Mouse (Mus musculus) MEL (cell line): Measurements from ENCODE around the gene Hipk1. TPM values are rescaled to one million over a fixed set of nuclear protein-coding genes. Genes with fewer than 3 reads are reported as not detected.

ENCODE experiments used
- DNase-seq: peaks from one replicate; pipeline ENCODE4 v3.0.0; 2011; ENCODE audit warnings: low read depth, low spot score
- H3K27ac ChIP-seq: 2 replicates; pipeline ENCODE4 v1.5.1; 2012; ENCODE audit warnings: low read depth, mild to moderate bottlenecking, control low read depth, low read length, moderate library complexity; ENCODE audit not compliant: control insufficient read depth
- H3K27me3 ChIP-seq, 2 experiments: fragments of 150-350 bp in 1 of 2; sonication (generic) in 1 of 2; 2 replicates each; pipeline ENCODE4 v1.6.1; 2012; ENCODE audit warnings: low read length in 2 of 2, mild to moderate bottlenecking in 2 of 2, improper control_type of control experiment in 1 of 2, moderate library complexity in 1 of 2; ENCODE audit not compliant: insufficient read depth in 2 of 2, control insufficient read depth in 1 of 2
- H3K36me3 ChIP-seq, 2 experiments: 2 replicates each; pipeline ENCODE4 v1.6.1; 2012 to 2014; ENCODE audit warnings: low read length in 2 of 2, improper control_type of control experiment in 1 of 2, inconsistent platforms in 1 of 2, mild to moderate bottlenecking in 1 of 2; ENCODE audit not compliant: insufficient read depth in 2 of 2, control insufficient read depth in 1 of 2
- H3K4me1 ChIP-seq, 2 experiments: fragments of 150-350 bp in 1 of 2; sonication (generic) in 1 of 2; 2 replicates each; pipeline ENCODE4 v1.6.1; 2012; ENCODE audit warnings: low read length in 2 of 2, improper control_type of control experiment in 1 of 2, mild to moderate bottlenecking in 1 of 2; ENCODE audit not compliant: insufficient read depth in 2 of 2, control insufficient read depth in 1 of 2
- H3K4me3 ChIP-seq, 2 experiments: fragments of 150-350 bp in 1 of 2; sonication (generic) in 1 of 2; 2 replicates each; pipeline ENCODE4 v1.5.1; 2012; ENCODE audit warnings: low read depth in 2 of 2, low read length in 2 of 2, mild to moderate bottlenecking in 2 of 2, moderate library complexity in 2 of 2, control low read depth in 1 of 2, improper control_type of control experiment in 1 of 2; ENCODE audit not compliant: control insufficient read depth in 1 of 2, insufficient read depth in 1 of 2
- H3K79me2 ChIP-seq: 2 replicates; pipeline ENCODE4 v1.6.1; 2012; ENCODE audit warnings: mild to moderate bottlenecking, low read length, moderate library complexity; ENCODE audit not compliant: control insufficient read depth, poor library complexity, insufficient read depth
- H3K9ac ChIP-seq: 2 replicates; pipeline ENCODE4 v1.6.1; 2012; ENCODE audit warnings: low read depth, mild to moderate bottlenecking, control low read depth, low read length, moderate library complexity; ENCODE audit not compliant: control insufficient read depth, poor library complexity, severe bottlenecking
- H3K9me3 ChIP-seq: fragments of 150-350 bp; sonication (generic); replicated peaks from 2 replicates; pipeline ENCODE4 v1.6.1; 2012; ENCODE audit warnings: mild to moderate bottlenecking, low read length, improper control_type of control experiment, moderate library complexity; ENCODE audit not compliant: insufficient read depth
- BHLHE40 ChIP-seq: IDR thresholded peaks from 2 replicates; pipeline ENCODE4 v1.6.1; 2012; ENCODE audit warnings: low read depth, mild to moderate bottlenecking, inconsistent platforms, low read length, improper control_type of control experiment, borderline replicate concordance
- CHD1 ChIP-seq: IDR thresholded peaks from 2 replicates; pipeline ENCODE4 v1.6.1; 2012; ENCODE audit warnings: low read depth, mild to moderate bottlenecking, inconsistent platforms, low read length, improper control_type of control experiment
- E2F4 ChIP-seq: IDR thresholded peaks from 2 replicates; pipeline ENCODE4 v1.6.1; 2011; ENCODE audit warnings: low read depth, low read length, improper control_type of control experiment, borderline replicate concordance
- ELF1 ChIP-seq: IDR thresholded peaks from 2 replicates; pipeline ENCODE4 v1.6.1; 2014; ENCODE audit warnings: low read depth, mild to moderate bottlenecking, inconsistent platforms, low read length, improper control_type of control experiment, moderate library complexity
- EP300 ChIP-seq, 2 experiments: IDR thresholded peaks; 2 replicates each; pipeline ENCODE4 v1.6.1; 2011; ENCODE audit warnings: improper control_type of control experiment in 2 of 2, low read length in 2 of 2, low read depth in 1 of 2, mild to moderate bottlenecking in 1 of 2
- ETS1 ChIP-seq: IDR thresholded peaks from 2 replicates; pipeline ENCODE4 v1.6.1; 2012; ENCODE audit warnings: low read depth, mild to moderate bottlenecking, inconsistent platforms, low read length, improper control_type of control experiment, moderate library complexity
- GABPA ChIP-seq: IDR thresholded peaks from 2 replicates; pipeline ENCODE4 v1.6.1; 2012; ENCODE audit warnings: low read depth, mild to moderate bottlenecking, inconsistent platforms, low read length, improper control_type of control experiment, moderate library complexity
- GATA1 ChIP-seq: IDR thresholded peaks from 2 replicates; pipeline ENCODE4 v1.6.1; 2011; ENCODE audit warnings: low read depth, low read length, improper control_type of control experiment
- JUND ChIP-seq: IDR thresholded peaks from 2 replicates; pipeline ENCODE4 v1.6.1; 2011; ENCODE audit warnings: low read depth, mild to moderate bottlenecking, improper control_type of control experiment, low read length
- KAT2A ChIP-seq: conservative IDR thresholded peaks from 2 replicates; pipeline ENCODE4 v1.6.1; 2012; ENCODE audit warnings: low read depth, low read length, improper control_type of control experiment, inconsistent platforms
- MAFK ChIP-seq: IDR thresholded peaks from 2 replicates; pipeline ENCODE4 v1.6.1; 2011; ENCODE audit warnings: low read depth, mild to moderate bottlenecking, low read length, improper control_type of control experiment, borderline replicate concordance
- MAX ChIP-seq: IDR thresholded peaks from 2 replicates; pipeline ENCODE4 v1.6.1; 2011; ENCODE audit warnings: low read length, improper control_type of control experiment
- MAZ ChIP-seq: IDR thresholded peaks from 2 replicates; pipeline ENCODE4 v1.6.1; 2012; ENCODE audit warnings: low read depth, mild to moderate bottlenecking, inconsistent platforms, low read length, improper control_type of control experiment
- MYB ChIP-seq: IDR thresholded peaks from 2 replicates; pipeline ENCODE4 v1.6.1; 2011; ENCODE audit warnings: mild to moderate bottlenecking, low read depth, low read length, improper control_type of control experiment
- RCOR1 ChIP-seq: IDR thresholded peaks from 2 replicates; pipeline ENCODE4 v1.6.1; 2012; ENCODE audit warnings: low read depth, mild to moderate bottlenecking, inconsistent platforms, low read length, improper control_type of control experiment
- TAL1 ChIP-seq: IDR thresholded peaks from 2 replicates; pipeline ENCODE4 v1.6.1; 2012; ENCODE audit warnings: mild to moderate bottlenecking, inconsistent platforms, low read length, moderate library complexity, mixed read lengths
- USF1 ChIP-seq: IDR thresholded peaks from 2 replicates; pipeline ENCODE4 v1.6.1; 2014; ENCODE audit warnings: low read depth, mild to moderate bottlenecking, inconsistent platforms, low read length, improper control_type of control experiment, moderate library complexity
- ZC3H11A ChIP-seq: IDR thresholded peaks from 2 replicates; pipeline ENCODE4 v1.6.1; 2012; ENCODE audit warnings: low read depth, mild to moderate bottlenecking, inconsistent platforms, low read length, improper control_type of control experiment
- ZKSCAN1 ChIP-seq: IDR thresholded peaks from 2 replicates; pipeline ENCODE4 v1.6.1; 2012; ENCODE audit warnings: low read depth, mild to moderate bottlenecking, inconsistent platforms, low read length, improper control_type of control experiment, moderate library complexity
- polyA plus RNA-seq, 2 experiments: library from polyadenylated mRNA; stranded (reverse) in 1 of 2; unstranded in 1 of 2; fragments of >175 nt in 1 of 2; fragments of >200 nt in 1 of 2; gene quantifications; 2 replicates each; pipeline versions ENCODE4 v1.2.1 to v1.2.4; 2012; ENCODE audit warnings: low replicate concordance in 2 of 2, low read depth in 1 of 2; ENCODE audit not compliant: insufficient read length in 2 of 2, insufficient read depth in 1 of 2, missing spikeins in 1 of 2
- total RNA-seq: library from RNA; depleted of rRNA; stranded (reverse); fragments of 300-350 nt; gene quantifications from 2 replicates; pipeline ENCODE4 v1.2.3, GENCODE M21; 2012

Gene Hipk1
- total and polyA plus RNA-seq, 3 experiments, result 16.7 to 28.7 TPM; not detected in 1

- Histone ChIP-seq H3K27me3 (no peaks in the 10 kb centered on the region), H3K4me1 (peaks cover 6 to 10% of the 10 kb centered on the region in 2 experiments), H3K9ac (no peak overlapping the region), H3K36me3 (peaks cover 0 to 15% of the 10 kb centered on the region in 2 experiments; a peak in 2 of 4 replicates), H3K79me2 (no peaks in the 10 kb centered on the region), H3K4me3 (no peak overlapping the region), H3K27ac (no peak overlapping the region), H3K9me3 (no peaks in the 10 kb centered on the region)
- TF ChIP-seq ZKSCAN1 (no peak), KAT2A (no peak), CHD1 (no peak), JUND (no peak), MAFK (no peak), MYB (no peak), RCOR1 (no peak), ELF1 (no peak), GABPA (no peak)
- no peak for DNase-seq
Observed at GRCm38 (mm10) chr3:103836453-103836852, 45.1 kb upstream of the Hipk1 start.

GRCm38 (mm10) chr3:103835951-103836310 lies 44.6 kb upstream of the Hipk1 start:
- Histone ChIP-seq H3K79me2 (no peaks in the 10 kb centered on the region), H3K36me3 (peaks cover 0 to 15% of the 10 kb centered on the region in 2 experiments; a peak in 2 of 4 replicates), H3K4me3 (no peak overlapping the region), H3K4me1 (peaks cover 6 to 10% of the 10 kb centered on the region in 2 experiments), H3K27ac (no peak overlapping the region), H3K27me3 (no peaks in the 10 kb centered on the region), H3K9ac (no peak overlapping the region), H3K9me3 (no peaks in the 10 kb centered on the region)
- TF ChIP-seq TAL1, result no peak
- no peak for TF ChIP-seq ZC3H11A
- no peak for TF ChIP-seq EP300 (IDR thresholded peaks at IDR 0.05; ENCODE audit: low read depth in 1 of 2, low read length in 2 of 2)
- TF ChIP-seq MAFK, result no peak
- no peak for TF ChIP-seq CHD1
- TF ChIP-seq GATA1, result no peak
- TF ChIP-seq MAX, result no peak
- no peak for TF ChIP-seq USF1
- TF ChIP-seq BHLHE40, result no peak
- no peak for TF ChIP-seq E2F4
- no peak for TF ChIP-seq ETS1
- no peak for TF ChIP-seq MAZ
- DNase-seq, result no peak
